Mouse (Mus musculus): ENCODE results near the gene Rgcc. TPM values are rescaled to one million over a fixed set of nuclear protein-coding genes. Genes with fewer than 3 reads are reported as not detected.

Rgcc gene
- total RNA-seq (2014; rRNA removed) (68.6 and 74.4 TPM in 2 replicates), polyA plus RNA-seq (2015; fragmentation: Nextera tagmentation; extraction: Ambion mirVana) (43.3 and 55.1 TPM in 2 replicates)

DNA sequence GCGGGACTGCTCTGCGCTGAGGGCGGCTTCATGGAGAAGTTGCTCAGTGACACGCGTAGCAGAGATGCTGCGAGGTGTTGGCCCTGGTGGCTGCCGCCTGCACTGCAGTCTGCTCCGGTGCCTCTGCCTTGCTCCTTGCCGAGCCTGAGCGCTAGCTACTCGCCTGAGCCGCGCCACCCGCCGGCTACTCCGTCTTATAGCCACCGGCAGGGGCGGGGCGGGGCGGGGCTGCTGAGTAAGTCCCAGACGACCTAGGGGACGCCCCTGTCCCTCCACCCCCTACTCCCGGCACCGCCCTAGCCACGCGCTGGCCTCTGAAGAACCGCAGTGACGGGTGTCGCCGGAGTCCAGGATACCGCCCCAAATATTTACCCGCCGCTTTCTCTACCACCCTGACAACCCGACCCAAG lies at the start of gene Rgcc:
TSS of gene Rgcc (minus strand) at position 180 of the 410 bp plus-strand sequence.
- DNase-seq (ENCODE audit: low spot score) (peak; percentile 94), ATAC-seq (peak; percentile 96)
- 0 out of 2 replicates have a peak, but pooled peaks cover 6% of the 10 kb centered on the region for H3K4me1 ChIP-seq (ENCODE audit: insufficient read depth, low read length)
- 0 out of 2 replicates have a peak, but pooled peaks cover 5% of the 10 kb centered on the region for H3K27me3 ChIP-seq (ENCODE audit: insufficient read depth, low read length)
- TF ChIP-seq CTCF (IDR thresholded peaks at IDR 0.05; ENCODE audit: low read depth), result peak; percentile 95
- H3K27ac ChIP-seq, result peak within 1 kb of the TSS; percentile 32; the same call in 1 of the 2 replicates
- peak within 1 kb of the TSS; percentile 58 for H3K4me3 ChIP-seq (ENCODE audit: low read length)
- H3K9ac ChIP-seq (replicated peaks; ENCODE audit: low read length), result peak within 1 kb of the TSS; percentile 63
- WGBS, result 1% methylated on average over 25 of the region's 34 CpGs
- H3K36me3 ChIP-seq (ENCODE audit: insufficient read depth, low read length), result no peaks in the 10 kb centered on the region
- H3K4me2 ChIP-seq (ENCODE audit: low read depth, low read length), result peak within 1 kb of the TSS; percentile 99
- H3K9me3 ChIP-seq (ENCODE audit: low read length), result no peaks in the 10 kb centered on the region

DNA sequence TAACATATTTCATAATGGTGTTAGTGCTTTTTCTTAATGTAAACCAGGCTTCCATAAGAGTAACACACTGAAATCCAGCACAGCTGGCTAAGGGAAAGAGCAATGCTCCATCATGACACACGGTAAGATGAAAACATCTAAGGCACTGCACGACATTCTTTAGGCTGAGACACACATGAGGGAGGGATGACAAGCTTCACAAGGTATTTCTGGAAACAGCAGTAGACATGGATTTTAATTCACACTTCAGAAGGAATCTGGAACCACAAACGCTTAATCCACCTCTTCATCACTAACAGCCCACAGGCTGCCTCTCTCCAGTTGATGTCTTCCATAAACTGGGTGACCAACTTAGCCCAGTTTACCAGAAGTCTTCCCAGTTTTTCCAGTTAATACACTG lies 44.9 kb upstream of the Rgcc start:
- WGBS, result 93% methylated on average over 3 of the region's 3 CpGs
- H3K27ac ChIP-seq, result no peak overlapping the region

GRCm38 (mm10) chr14:79335613-79336012 lies 34.2 kb upstream of the Rgcc start:
- no peak for TF ChIP-seq CTCF (IDR thresholded peaks at IDR 0.05; ENCODE audit: low read depth)
- no peak overlapping the region for H3K4me2 ChIP-seq (ENCODE audit: low read depth, low read length)
- no peaks in the 10 kb centered on the region for H3K4me1 ChIP-seq (ENCODE audit: insufficient read depth, low read length)
- peaks cover 23% of the 10 kb centered on the region; the same call in 1 of the 2 replicates for H3K36me3 ChIP-seq (ENCODE audit: insufficient read depth, low read length)
- 94% methylated on average over 3 of the region's 3 CpGs for WGBS
- DNase-seq (ENCODE audit: low spot score), result no peak
- H3K9ac ChIP-seq (replicated peaks; ENCODE audit: low read length), result no peak overlapping the region
- H3K27me3 ChIP-seq (ENCODE audit: insufficient read depth, low read length), result no peaks in the 10 kb centered on the region
- no peak overlapping the region for H3K4me3 ChIP-seq (ENCODE audit: low read length)
- ATAC-seq, result no peak
- no peak overlapping the region for H3K27ac ChIP-seq
- no peaks in the 10 kb centered on the region for H3K9me3 ChIP-seq (ENCODE audit: low read length)

More for the DNA sequence above, 44.9 kb upstream of the Rgcc start:
- Histone ChIP-seq H3K27me3 (ENCODE audit: insufficient read depth, low read length) (no peaks in the 10 kb centered on the region), H3K9ac (replicated peaks; ENCODE audit: low read length) (no peak overlapping the region), H3K4me2 (ENCODE audit: low read depth, low read length) (no peak overlapping the region), H3K4me1 (ENCODE audit: insufficient read depth, low read length) (no peaks in the 10 kb centered on the region), H3K36me3 (ENCODE audit: insufficient read depth, low read length) (peaks cover 34% of the 10 kb centered on the region), H3K4me3 (ENCODE audit: low read length) (no peak overlapping the region), H3K9me3 (ENCODE audit: low read length) (no peaks in the 10 kb centered on the region)
- ATAC-seq, result no peak
- no peak for DNase-seq (ENCODE audit: low spot score)
- no peak for TF ChIP-seq CTCF (IDR thresholded peaks at IDR 0.05; ENCODE audit: low read depth)

DNA sequence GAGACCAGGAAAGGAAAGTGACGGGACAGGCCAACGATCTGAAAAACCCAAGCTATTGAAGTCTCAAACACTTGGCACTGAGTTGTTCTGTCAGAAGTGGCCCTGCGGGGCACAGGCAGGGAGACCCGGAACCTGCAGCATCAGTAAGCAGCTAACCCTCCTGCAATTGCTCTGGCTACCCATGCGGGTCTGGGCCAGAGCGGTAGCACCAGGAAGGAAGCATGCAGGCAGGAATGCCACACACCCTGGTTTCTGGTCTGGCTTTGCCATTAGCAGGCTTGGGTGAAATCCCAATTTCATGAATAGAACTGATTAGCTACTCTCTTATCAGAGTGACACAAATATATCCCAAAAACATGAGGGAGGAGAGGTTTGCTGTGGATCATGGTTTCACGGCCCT lies 30.5 kb upstream of the Rgcc start:
- Histone ChIP-seq H3K4me1 (ENCODE audit: insufficient read depth, low read length) (no peaks in the 10 kb centered on the region), H3K9ac (replicated peaks; ENCODE audit: low read length) (no peak overlapping the region), H3K4me3 (ENCODE audit: low read length) (no peak overlapping the region), H3K4me2 (ENCODE audit: low read depth, low read length) (no peak overlapping the region), H3K27me3 (ENCODE audit: insufficient read depth, low read length) (no peaks in the 10 kb centered on the region), H3K9me3 (ENCODE audit: low read length) (no peaks in the 10 kb centered on the region), H3K36me3 (ENCODE audit: insufficient read depth, low read length) (peaks cover 12% of the 10 kb centered on the region; the same call in 1 of the 2 replicates), H3K27ac (0 out of 2 replicates have a peak overlapping the region, but pooled peaks have one; percentile 29)
- DNase-seq (ENCODE audit: low spot score) (no peak), ATAC-seq (no peak)
- TF ChIP-seq CTCF (IDR thresholded peaks at IDR 0.05; ENCODE audit: low read depth), result no peak
- WGBS, result 57% methylated on average over 7 of the region's 7 CpGs

GRCm38 (mm10) chr14:79330944-79331561 lies 29.6 kb upstream of the Rgcc start:
- Histone ChIP-seq H3K4me1 (ENCODE audit: insufficient read depth, low read length) (no peaks in the 10 kb centered on the region), H3K27me3 (ENCODE audit: insufficient read depth, low read length) (no peaks in the 10 kb centered on the region), H3K9ac (replicated peaks; ENCODE audit: low read length) (no peak overlapping the region), H3K36me3 (ENCODE audit: insufficient read depth, low read length) (0 out of 2 replicates have a peak, but pooled peaks cover 6% of the 10 kb centered on the region), H3K4me2 (ENCODE audit: low read depth, low read length) (peak overlapping the region; percentile 33), H3K27ac (no peak overlapping the region), H3K4me3 (ENCODE audit: low read length) (peak overlapping the region; percentile 13; the same call in 1 of the 2 replicates), H3K9me3 (ENCODE audit: low read length) (no peaks in the 10 kb centered on the region)
- no peak for DNase-seq (ENCODE audit: low spot score)
- 40% methylated on average over 16 of the region's 16 CpGs for WGBS
- TF ChIP-seq CTCF (IDR thresholded peaks at IDR 0.05; ENCODE audit: low read depth), result no peak
- peak; percentile 59 for ATAC-seq

DNA sequence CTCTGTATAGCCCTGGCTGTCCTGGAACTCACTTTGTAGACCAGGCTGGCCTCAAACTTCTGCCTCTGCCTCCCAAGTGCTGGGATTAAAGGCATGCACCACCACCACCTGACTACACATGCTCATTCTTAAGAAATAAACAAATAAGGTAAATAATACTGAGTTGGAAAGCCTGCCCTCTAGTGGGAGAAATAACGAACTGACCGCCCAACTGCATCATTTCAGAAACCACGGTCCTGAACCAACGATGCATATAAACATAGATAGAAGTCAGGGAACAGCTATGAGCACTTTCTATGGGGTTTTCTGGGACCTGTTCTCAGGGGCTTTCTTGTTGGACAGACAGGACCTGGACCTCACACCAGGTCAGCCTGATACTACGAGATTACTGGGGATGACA lies 25.6 kb upstream of the Rgcc start:
- Histone ChIP-seq H3K4me1 (ENCODE audit: insufficient read depth, low read length) (no peaks in the 10 kb centered on the region), H3K27me3 (ENCODE audit: insufficient read depth, low read length) (no peaks in the 10 kb centered on the region), H3K36me3 (ENCODE audit: insufficient read depth, low read length) (no peaks in the 10 kb centered on the region), H3K9ac (replicated peaks; ENCODE audit: low read length) (no peak overlapping the region), H3K27ac (no peak overlapping the region), H3K9me3 (ENCODE audit: low read length) (no peaks in the 10 kb centered on the region), H3K4me2 (ENCODE audit: low read depth, low read length) (no peak overlapping the region), H3K4me3 (ENCODE audit: low read length) (no peak overlapping the region)
- peak; percentile 76 for TF ChIP-seq CTCF (IDR thresholded peaks at IDR 0.05; ENCODE audit: low read depth)
- WGBS, result 21% methylated on average over 5 of the region's 5 CpGs
- ATAC-seq, result peak; percentile 15; the same call in 1 of the 2 replicates
- DNase-seq (ENCODE audit: low spot score), result peak; percentile 73
